ENCODE assay signal across 15 mouse cellular contexts in genomic region chr8:111444245-111444644, GRCm38 (mm10). TPM values are rescaled to one million over a fixed set of nuclear protein-coding genes. Genes with fewer than 3 reads are reported as not detected.
"Had no signal": no experiment of that assay in that cellular context is flagged by ENCODE, and none has a peak within 500 bp of the region (broad histone marks: within the 10 kb centered on the region; RNA-seq: fewer than 3 reads in every experiment).

No protein-coding gene starts in this region.

- H3K27ac ChIP-seq: hindbrain, embryonic 14.5 days; left cerebral cortex, adult 2 months; limb, embryonic 12.5 days; liver, embryonic 15.5 days; midbrain, embryonic 13.5 days; neural tube, embryonic 15.5 days had no signal

- H3K4me1 ChIP-seq: limb, embryonic 12.5 days; midbrain, embryonic 13.5 days; neural tube, embryonic 15.5 days had no signal

- H3K4me3 ChIP-seq: left cerebral cortex, adult 2 months; limb, embryonic 12.5 days; liver, embryonic 15.5 days; midbrain, embryonic 13.5 days; myocyte; neural tube, embryonic 15.5 days had no signal

- H3K36me3 ChIP-seq: liver, embryonic 15.5 days had no signal

- H3K9ac ChIP-seq: hindbrain, embryonic 14.5 days; limb, embryonic 12.5 days; liver, embryonic 15.5 days; midbrain, embryonic 13.5 days; neural tube, embryonic 15.5 days had no signal

- ATAC-seq: lung, postnatal 0 days; midbrain, embryonic 13.5 days had no signal

- DNase-seq: lung, adult 2 months; lung, postnatal 36 days; right cerebral cortex, adult 18-20 months; thymus, adult 18-20 months; thymus, postnatal 14 days had no signal

- H3K27me3 ChIP-seq: limb, embryonic 12.5 days; midbrain, embryonic 13.5 days; neural tube, embryonic 15.5 days had no signal

- H3K4me2 ChIP-seq: hindbrain, embryonic 14.5 days; limb, embryonic 12.5 days; liver, embryonic 11.5 days; liver, embryonic 15.5 days; midbrain, embryonic 13.5 days; neural tube, embryonic 15.5 days had no signal

- H3K9me3 ChIP-seq: limb, embryonic 12.5 days; liver, embryonic 15.5 days; midbrain, embryonic 13.5 days; neural tube, embryonic 15.5 days had no signal

RNA-seq across cellular contexts. Expression of gene Fa2h, which starts 50.6 kb away (rescaled TPM):
- polyA plus RNA-seq: limb, embryonic 12.5 days; liver, embryonic 11.5 days; liver, embryonic 15.5 days; neural tube, embryonic 11.5 days had no signal
